Mouse (Mus musculus): ENCODE results near the gene Lce1f. TPM values are rescaled to one million over a fixed set of nuclear protein-coding genes. Genes with fewer than 3 reads are reported as not detected.

Gene Lce1f
- polyA plus RNA-seq (2015; fragmentation: Nextera tagmentation; extraction: Ambion mirVana) = not detected in 2 replicates

DNA sequence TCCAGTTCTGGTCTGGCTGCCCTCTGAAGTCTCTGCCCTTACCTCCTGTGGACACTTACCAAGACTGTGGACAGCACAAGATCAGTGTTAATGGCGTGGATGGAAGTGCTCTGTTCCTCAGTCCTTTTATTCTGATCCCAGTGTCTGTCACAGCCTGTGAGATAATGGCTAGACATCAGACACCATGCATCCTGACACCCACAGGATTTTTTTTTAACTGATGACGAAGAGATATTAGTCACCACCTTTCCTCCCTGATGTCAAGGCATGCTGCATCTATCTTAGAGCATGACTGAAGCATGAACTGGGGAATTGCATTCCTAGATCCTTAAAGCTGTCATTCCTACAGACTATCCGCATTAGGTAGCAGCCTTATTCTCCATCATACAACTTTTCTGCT lies at the start of gene Lce1f:
Gene Lce1f (minus strand): TSS at position 101 of the 400 bp plus-strand sequence.
- H3K9ac ChIP-seq (ENCODE audit: low read depth, low read length) = no peak within 1 kb of the TSS
- no peaks in the 10 kb centered on the region for H3K4me1 ChIP-seq (ENCODE audit: control insufficient read depth, low read depth, low read length)
- no peak within 1 kb of the TSS for H3K27ac ChIP-seq (ENCODE audit: low read length)
- no peaks in the 10 kb centered on the region for H3K9me3 ChIP-seq (replicated peaks; ENCODE audit: control insufficient read depth, low read length)
- H3K36me3 ChIP-seq (ENCODE audit: control insufficient read depth, insufficient read depth) = no peaks in the 10 kb centered on the region
- no peaks in the 10 kb centered on the region for H3K27me3 ChIP-seq (ENCODE audit: control insufficient read depth, insufficient read depth, low read depth, low read length)
- H3K4me3 ChIP-seq (ENCODE audit: low read depth, low read length) = no peak within 1 kb of the TSS
- H3K4me2 ChIP-seq (ENCODE audit: low read depth, low read length) = no peak within 1 kb of the TSS
- 50% methylated on average over 3 of the region's 3 CpGs for WGBS (ENCODE audit: insufficient replicate concordance)
- no peak for ATAC-seq (ENCODE audit: low read depth)

DNA sequence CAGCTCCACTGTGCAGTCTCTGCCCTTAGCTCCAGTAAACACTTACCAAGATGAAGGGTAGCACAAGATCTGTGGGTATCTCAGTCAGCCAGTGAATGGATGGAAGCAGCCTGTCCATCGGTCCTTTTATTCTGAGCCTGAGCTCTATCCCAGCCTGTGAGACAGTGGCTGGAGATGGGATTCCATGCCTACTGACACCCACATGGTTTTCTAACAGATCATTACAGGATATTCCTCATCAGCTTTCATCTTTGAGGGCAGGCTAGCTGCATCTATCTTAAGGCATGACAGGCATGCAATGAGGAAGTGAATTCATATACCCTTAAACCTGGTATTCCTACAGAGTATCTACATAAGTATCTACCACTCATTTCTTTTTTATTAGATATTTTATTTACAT lies 44.8 kb upstream of the Lce1f start, which contains the start of gene Lce1h:
Gene Lce1h (minus strand): TSS at position 101 of the 400 bp plus-strand sequence.
- WGBS (ENCODE audit: insufficient replicate concordance) = 72% methylated on average over 1 of the region's 1 CpGs
- Histone ChIP-seq H3K9me3 (replicated peaks; ENCODE audit: control insufficient read depth, low read length) (no peaks in the 10 kb centered on the region), H3K4me1 (ENCODE audit: control insufficient read depth, low read depth, low read length) (no peaks in the 10 kb centered on the region), H3K4me2 (ENCODE audit: low read depth, low read length) (no peak within 1 kb of the TSS), H3K27me3 (ENCODE audit: control insufficient read depth, insufficient read depth, low read depth, low read length) (no peaks in the 10 kb centered on the region), H3K27ac (ENCODE audit: low read length) (no peak within 1 kb of the TSS), H3K36me3 (ENCODE audit: control insufficient read depth, insufficient read depth) (no peaks in the 10 kb centered on the region), H3K9ac (ENCODE audit: low read depth, low read length) (no peak within 1 kb of the TSS), H3K4me3 (ENCODE audit: low read depth, low read length) (no peak within 1 kb of the TSS)
- ATAC-seq (ENCODE audit: low read depth) = no peak

DNA sequence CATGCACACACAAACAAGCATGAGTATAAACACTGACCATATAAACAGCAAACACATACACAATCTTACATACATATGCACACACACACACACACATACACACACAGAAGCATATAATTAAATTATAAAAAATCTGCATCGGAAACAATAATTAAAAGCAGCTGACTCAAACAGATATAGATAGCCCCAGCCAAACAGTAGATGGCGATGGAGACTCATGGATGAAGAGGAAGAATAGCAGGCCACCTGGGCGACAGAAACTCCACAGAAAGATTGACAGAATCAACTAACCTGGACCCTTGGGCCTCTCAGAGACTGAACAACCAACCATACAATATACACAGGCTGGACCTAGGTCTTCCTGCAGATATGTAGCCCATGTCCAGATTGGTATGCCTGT lies 33.0 kb upstream of the Lce1f start:
- ATAC-seq (ENCODE audit: low read depth) = no peak
- H3K27me3 ChIP-seq (ENCODE audit: control insufficient read depth, insufficient read depth, low read depth, low read length) = no peaks in the 10 kb centered on the region
- no peak overlapping the region for H3K4me3 ChIP-seq (ENCODE audit: low read depth, low read length)
- no peaks in the 10 kb centered on the region for H3K36me3 ChIP-seq (ENCODE audit: control insufficient read depth, insufficient read depth)
- no peaks in the 10 kb centered on the region for H3K9me3 ChIP-seq (replicated peaks; ENCODE audit: control insufficient read depth, low read length)
- H3K27ac ChIP-seq (ENCODE audit: low read length) = no peak overlapping the region
- 40% methylated on average over 3 of the region's 3 CpGs for WGBS (ENCODE audit: insufficient replicate concordance)
- H3K4me1 ChIP-seq (ENCODE audit: control insufficient read depth, low read depth, low read length) = no peaks in the 10 kb centered on the region
- H3K9ac ChIP-seq (ENCODE audit: low read depth, low read length) = no peak overlapping the region
- no peak overlapping the region for H3K4me2 ChIP-seq (ENCODE audit: low read depth, low read length)

DNA sequence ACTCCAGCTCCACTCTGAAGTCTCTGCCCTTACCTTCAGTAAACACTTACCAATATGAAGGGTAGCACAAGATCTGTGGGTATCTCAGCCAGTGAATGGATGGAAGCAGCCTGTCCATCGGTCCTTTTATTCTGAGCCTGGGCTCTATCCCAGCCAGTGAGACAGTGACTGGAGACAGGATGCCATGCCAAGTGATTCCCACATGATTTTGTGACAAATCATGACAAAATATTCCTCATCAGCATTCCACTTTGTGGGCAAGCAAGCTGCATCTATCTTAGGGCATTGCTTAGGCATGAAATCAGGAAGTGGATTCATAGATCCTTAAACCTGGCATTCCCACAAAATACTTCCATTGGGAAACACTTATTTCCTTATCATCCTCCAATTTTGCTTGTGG lies 32.1 kb upstream of the Lce1f start, which contains the start of gene Lce1g:
Gene Lce1g (minus strand): TSS at position 101 of the 400 bp plus-strand sequence.
- H3K27ac ChIP-seq (ENCODE audit: low read length) = no peak within 1 kb of the TSS
- no peak within 1 kb of the TSS for H3K4me2 ChIP-seq (ENCODE audit: low read depth, low read length)
- H3K36me3 ChIP-seq (ENCODE audit: control insufficient read depth, insufficient read depth) = no peaks in the 10 kb centered on the region
- H3K27me3 ChIP-seq (ENCODE audit: control insufficient read depth, insufficient read depth, low read depth, low read length) = no peaks in the 10 kb centered on the region
- no peak for ATAC-seq (ENCODE audit: low read depth)
- H3K9me3 ChIP-seq (replicated peaks; ENCODE audit: control insufficient read depth, low read length) = no peaks in the 10 kb centered on the region
- H3K4me3 ChIP-seq (ENCODE audit: low read depth, low read length) = no peak within 1 kb of the TSS
- no peaks in the 10 kb centered on the region for H3K4me1 ChIP-seq (ENCODE audit: control insufficient read depth, low read depth, low read length)
- 78% methylated on average over 1 of the region's 1 CpGs for WGBS (ENCODE audit: insufficient replicate concordance)
- H3K9ac ChIP-seq (ENCODE audit: low read depth, low read length) = no peak within 1 kb of the TSS

DNA sequence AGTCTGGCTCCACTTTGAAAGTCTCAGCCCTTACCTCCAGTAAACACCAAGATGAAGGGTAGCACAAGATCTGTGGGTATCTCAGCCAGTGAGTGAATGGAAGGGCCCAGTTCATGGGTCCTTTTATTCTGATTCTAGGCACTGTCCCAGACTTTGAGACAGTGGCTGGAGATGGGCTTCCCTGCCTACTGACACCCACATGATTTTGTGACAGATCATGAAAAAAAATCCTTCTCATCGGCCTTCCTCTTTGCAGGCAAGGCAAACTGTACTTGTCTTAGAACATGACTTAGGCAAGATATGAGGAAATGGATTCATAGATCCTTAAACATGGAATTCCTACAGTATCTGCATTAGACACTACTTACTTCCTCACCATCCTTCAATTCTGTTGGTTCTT lies 18.8 kb upstream of the Lce1f start, which contains the start of gene Gm38119:
Gene Gm38119 (minus strand): TSS at position 101 of the 400 bp plus-strand sequence.
- 48% methylated on average over 1 of the region's 1 CpGs for WGBS (ENCODE audit: insufficient replicate concordance)
- Histone ChIP-seq H3K36me3 (ENCODE audit: control insufficient read depth, insufficient read depth) (no peaks in the 10 kb centered on the region), H3K4me1 (ENCODE audit: control insufficient read depth, low read depth, low read length) (no peaks in the 10 kb centered on the region), H3K27me3 (ENCODE audit: control insufficient read depth, insufficient read depth, low read depth, low read length) (no peaks in the 10 kb centered on the region), H3K9ac (ENCODE audit: low read depth, low read length) (no peak within 1 kb of the TSS), H3K9me3 (replicated peaks; ENCODE audit: control insufficient read depth, low read length) (no peaks in the 10 kb centered on the region), H3K4me2 (ENCODE audit: low read depth, low read length) (no peak within 1 kb of the TSS), H3K27ac (ENCODE audit: low read length) (no peak within 1 kb of the TSS), H3K4me3 (ENCODE audit: low read depth, low read length) (no peak within 1 kb of the TSS)
- ATAC-seq (ENCODE audit: low read depth) = no peak

DNA sequence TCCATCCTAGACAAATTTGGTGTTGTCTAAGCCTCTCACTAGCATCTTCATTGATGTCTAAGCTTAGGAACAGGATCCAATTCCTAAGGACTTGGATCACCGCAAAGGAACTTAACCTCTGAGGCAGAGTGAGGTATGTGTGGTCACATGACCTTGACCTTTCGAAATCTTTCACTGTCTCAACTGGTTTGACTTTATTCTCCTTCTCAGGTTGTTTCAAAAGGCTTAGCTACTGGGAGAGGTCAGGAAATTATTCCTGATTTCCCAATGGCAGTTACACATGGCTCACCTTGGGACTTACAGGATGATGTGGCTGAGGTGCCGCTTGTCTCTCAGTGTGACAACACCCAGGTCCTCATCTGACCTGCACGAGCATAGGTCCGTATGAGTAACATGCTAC lies 2.5 kb upstream of the Lce1f start:
- no peak for ATAC-seq (ENCODE audit: low read depth)

DNA sequence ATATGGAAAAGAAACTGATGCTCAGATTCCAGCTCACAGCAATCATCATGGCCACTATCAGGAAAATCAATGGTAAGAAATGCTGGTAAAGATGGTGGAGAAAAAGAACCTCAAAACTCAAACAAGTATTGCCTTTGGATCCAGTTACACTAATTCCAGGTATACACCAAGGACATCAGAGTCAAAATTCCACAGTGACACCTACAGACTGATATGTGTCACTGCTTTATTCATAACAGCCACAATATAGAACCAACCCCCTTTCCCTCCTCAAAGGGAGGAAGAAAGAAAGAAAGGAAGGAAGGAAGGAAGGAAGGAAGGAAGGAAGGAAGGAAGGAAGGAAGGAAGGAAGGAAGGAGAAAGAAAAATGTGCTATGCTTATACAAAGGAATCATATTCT lies 5.0 kb downstream of the Lce1f start:
- no peak overlapping the region for H3K27ac ChIP-seq (ENCODE audit: low read length)
- H3K9me3 ChIP-seq (replicated peaks; ENCODE audit: control insufficient read depth, low read length) = no peaks in the 10 kb centered on the region
- no peak overlapping the region for H3K4me3 ChIP-seq (ENCODE audit: low read depth, low read length)
- no peaks in the 10 kb centered on the region for H3K4me1 ChIP-seq (ENCODE audit: control insufficient read depth, low read depth, low read length)
- no peak overlapping the region for H3K9ac ChIP-seq (ENCODE audit: low read depth, low read length)
- no peaks in the 10 kb centered on the region for H3K27me3 ChIP-seq (ENCODE audit: control insufficient read depth, insufficient read depth, low read depth, low read length)
- ATAC-seq (ENCODE audit: low read depth) = no peak
- H3K4me2 ChIP-seq (ENCODE audit: low read depth, low read length) = no peak overlapping the region
- no peaks in the 10 kb centered on the region for H3K36me3 ChIP-seq (ENCODE audit: control insufficient read depth, insufficient read depth)

More for the DNA sequence above, 2.5 kb upstream of the Lce1f start:
- Histone ChIP-seq H3K9ac (ENCODE audit: low read depth, low read length) (no peak overlapping the region), H3K27me3 (ENCODE audit: control insufficient read depth, insufficient read depth, low read depth, low read length) (no peaks in the 10 kb centered on the region), H3K4me1 (ENCODE audit: control insufficient read depth, low read depth, low read length) (no peaks in the 10 kb centered on the region), H3K9me3 (replicated peaks; ENCODE audit: control insufficient read depth, low read length) (no peaks in the 10 kb centered on the region), H3K27ac (ENCODE audit: low read length) (no peak overlapping the region), H3K36me3 (ENCODE audit: control insufficient read depth, insufficient read depth) (no peaks in the 10 kb centered on the region), H3K4me3 (ENCODE audit: low read depth, low read length) (no peak overlapping the region), H3K4me2 (ENCODE audit: low read depth, low read length) (no peak overlapping the region)
- WGBS (ENCODE audit: insufficient replicate concordance) = 64% methylated on average over 5 of the region's 5 CpGs

DNA sequence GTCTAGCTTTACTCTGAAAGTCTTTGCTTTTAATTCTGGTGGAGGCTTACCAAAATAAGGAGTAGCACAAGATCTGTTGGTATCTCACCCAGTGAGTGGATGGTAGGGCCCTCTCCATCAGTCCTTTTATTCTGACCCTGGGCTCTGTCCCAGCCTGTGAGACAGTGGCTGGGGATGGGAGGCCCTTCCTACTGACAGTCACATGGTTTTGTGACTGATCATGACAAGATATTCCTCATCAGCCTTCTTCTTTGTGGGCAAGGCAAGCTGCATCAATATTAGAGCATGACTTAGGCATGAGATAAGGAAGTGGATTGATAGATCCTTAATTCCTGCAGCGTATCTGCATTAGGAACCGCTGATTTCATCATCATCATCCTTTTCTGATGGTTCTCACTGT lies 11.2 kb downstream of the Lce1f start, which contains the start of gene Lce1e:
Gene Lce1e (minus strand): TSS at position 101 of the 400 bp plus-strand sequence.
- no peak within 1 kb of the TSS for H3K4me2 ChIP-seq (ENCODE audit: low read depth, low read length)

DNA sequence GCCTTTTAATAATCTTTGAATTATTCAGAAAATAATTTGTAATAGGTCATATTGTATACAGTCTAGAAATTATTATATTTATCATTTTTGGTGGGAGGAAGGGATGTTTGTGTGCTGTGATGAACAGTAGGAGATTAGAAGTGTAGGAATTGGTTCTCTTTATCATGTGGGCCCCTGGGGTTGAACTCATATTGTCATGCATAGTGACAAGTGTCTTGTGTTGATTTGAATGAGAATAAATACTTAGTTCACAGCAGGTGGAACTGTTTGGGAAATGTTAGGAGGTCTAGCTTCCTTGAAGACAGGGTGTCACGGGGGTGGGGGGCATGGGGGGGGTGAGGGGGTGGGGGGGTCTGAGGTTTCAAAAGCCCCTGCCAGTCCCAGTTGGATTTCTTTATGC lies 25.5 kb downstream of the Lce1f start:
- no peak overlapping the region for H3K9ac ChIP-seq (ENCODE audit: low read depth, low read length)
- H3K4me1 ChIP-seq (ENCODE audit: control insufficient read depth, low read depth, low read length) = no peaks in the 10 kb centered on the region
- H3K36me3 ChIP-seq (ENCODE audit: control insufficient read depth, insufficient read depth) = no peaks in the 10 kb centered on the region
- no peak overlapping the region for H3K4me2 ChIP-seq (ENCODE audit: low read depth, low read length)
- H3K27ac ChIP-seq (ENCODE audit: low read length) = no peak overlapping the region
- no peak for ATAC-seq (ENCODE audit: low read depth)
- no peaks in the 10 kb centered on the region for H3K27me3 ChIP-seq (ENCODE audit: control insufficient read depth, insufficient read depth, low read depth, low read length)
- H3K4me3 ChIP-seq (ENCODE audit: low read depth, low read length) = no peak overlapping the region
- 9% methylated on average over 1 of the region's 1 CpGs for WGBS (ENCODE audit: insufficient replicate concordance)
- H3K9me3 ChIP-seq (replicated peaks; ENCODE audit: control insufficient read depth, low read length) = no peaks in the 10 kb centered on the region

More for the DNA sequence above, 11.2 kb downstream of the Lce1f start, which contains the start of gene Lce1e:
- Histone ChIP-seq H3K36me3 (ENCODE audit: control insufficient read depth, insufficient read depth) (no peaks in the 10 kb centered on the region), H3K9ac (ENCODE audit: low read depth, low read length) (no peak within 1 kb of the TSS), H3K4me3 (ENCODE audit: low read depth, low read length) (no peak within 1 kb of the TSS), H3K27me3 (ENCODE audit: control insufficient read depth, insufficient read depth, low read depth, low read length) (no peaks in the 10 kb centered on the region), H3K27ac (ENCODE audit: low read length) (no peak within 1 kb of the TSS), H3K4me1 (ENCODE audit: control insufficient read depth, low read depth, low read length) (no peaks in the 10 kb centered on the region), H3K9me3 (replicated peaks; ENCODE audit: control insufficient read depth, low read length) (no peaks in the 10 kb centered on the region)
- WGBS (ENCODE audit: insufficient replicate concordance) = 58% methylated on average over 2 of the region's 2 CpGs
- no peak for ATAC-seq (ENCODE audit: low read depth)

Measured in liver, embryonic 16.5 days (tissue).